9 mouse cellular contexts compared by ENCODE assay signal in the genomic region with DNA sequence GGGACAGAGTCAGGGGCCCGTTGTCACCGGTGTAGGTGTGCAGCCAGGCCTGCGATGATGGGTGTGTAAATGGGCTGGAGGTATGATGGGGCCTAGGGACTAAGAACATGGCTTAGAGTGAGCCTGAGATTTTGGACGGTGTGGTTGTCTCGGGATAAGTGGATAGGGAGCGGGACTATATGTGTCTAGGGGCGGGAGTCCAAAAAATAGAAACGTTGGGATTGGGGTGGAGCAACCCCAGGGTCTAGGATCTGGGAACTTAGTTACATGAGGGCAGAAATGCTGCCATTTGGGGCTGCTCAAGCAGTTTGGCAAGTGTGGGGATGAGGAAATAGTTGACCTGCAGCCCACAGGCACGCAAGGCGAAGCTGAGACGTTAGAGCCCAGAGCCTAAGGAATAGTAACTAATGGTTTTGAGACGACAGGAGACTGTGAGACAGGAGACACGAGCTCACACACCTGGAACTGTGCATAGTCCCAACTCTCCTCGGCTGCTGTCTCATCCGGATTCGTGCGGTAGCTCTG. TPM values are rescaled to one million over a fixed set of nuclear protein-coding genes. Genes with fewer than 3 reads are reported as not detected.
DNase-seq lines count a peak whose midpoint lies in the region; ATAC-seq and TF ChIP-seq lines count a peak whose summit lies in the region.
"Had no signal": no experiment of that assay in that cellular context is flagged by ENCODE, and none has a peak within 500 bp of the region (broad histone marks: within the 10 kb centered on the region; RNA-seq: fewer than 3 reads in every experiment).

No protein-coding gene starts in this region.

- H3K4me1 ChIP-seq in heart, embryonic 13.5 days, result peaks cover 59% of the 10 kb centered on the region
- peaks cover 23% of the 10 kb centered on the region for H3K4me1 ChIP-seq in limb, embryonic 14.5 days (ENCODE audit: control insufficient read depth, insufficient read depth, low read length)
- H3K4me1 ChIP-seq in stomach, postnatal 0 days (replicated peaks; ENCODE audit: control insufficient read depth, insufficient read depth), result peaks cover 9% of the 10 kb centered on the region; the same call in 1 of the 2 replicates

- peak overlapping the region; percentile 72 for H3K9ac ChIP-seq in heart, embryonic 13.5 days
- H3K9ac ChIP-seq in limb, embryonic 14.5 days (ENCODE audit: low read depth, low read length, severe bottlenecking), result peak overlapping the region; percentile 40
- H3K9ac ChIP-seq in stomach, postnatal 0 days (ENCODE audit: low read length), result no peak overlapping the region

- H3K4me3 ChIP-seq in heart, embryonic 13.5 days, result peak overlapping the region; percentile 38
- H3K4me3 ChIP-seq in limb, embryonic 14.5 days (replicated peaks; ENCODE audit: low read length), result peak overlapping the region; percentile 21
- peak overlapping the region; percentile 24; the same call in 1 of the 2 replicates for H3K4me3 ChIP-seq in stomach, postnatal 0 days (ENCODE audit: low read depth, low read length)

- 28% methylated on average over 17 of the region's 17 CpGs for WGBS in heart, embryonic 13.5 days
- 25% methylated on average over 17 of the region's 17 CpGs for WGBS in limb, embryonic 14.5 days
- 42% methylated on average over 17 of the region's 17 CpGs for WGBS in stomach, postnatal 0 days

- ATAC-seq in heart, embryonic 13.5 days (ENCODE audit: extremely low read depth, insufficient number of reproducible peaks, low FRiP score, low TSS enrichment), result no peak
- ATAC-seq in limb, embryonic 14.5 days (ENCODE audit: low FRiP score, low read depth), result peak; percentile 12
- ATAC-seq in stomach, postnatal 0 days (ENCODE audit: low FRiP score, low TSS enrichment), result no peak

- peaks cover 38% of the 10 kb centered on the region for H3K27me3 ChIP-seq in heart, embryonic 13.5 days (replicated peaks)
- no peaks in the 10 kb centered on the region for H3K27me3 ChIP-seq in limb, embryonic 14.5 days (ENCODE audit: control insufficient read depth, insufficient read depth, low read length)
- H3K27me3 ChIP-seq in stomach, postnatal 0 days (ENCODE audit: control insufficient read depth, insufficient read depth, low read length), result 0 out of 2 replicates have a peak, but pooled peaks cover 2% of the 10 kb centered on the region

- TF ChIP-seq CTCF in stomach, postnatal 0 days (IDR thresholded peaks at IDR 0.05; ENCODE audit: low read depth), result no peak

- H3K36me3 ChIP-seq in heart, embryonic 13.5 days, result peaks cover 33% of the 10 kb centered on the region
- H3K36me3 ChIP-seq in limb, embryonic 14.5 days (ENCODE audit: control insufficient read depth, insufficient read depth, low read length), result peaks cover 33% of the 10 kb centered on the region
- no peaks in the 10 kb centered on the region; the same call in 1 of the 2 replicates for H3K36me3 ChIP-seq in stomach, postnatal 0 days (ENCODE audit: control insufficient read depth, insufficient read depth, low read length)

- TF ChIP-seq EP300 in stomach, postnatal 0 days (optimal IDR thresholded peaks at IDR 0.05), result no peak

- TF ChIP-seq POLR2A in limb, embryonic 14.5 days (IDR thresholded peaks at IDR 0.05; ENCODE audit: borderline replicate concordance, extremely low read depth, insufficient read depth, insufficient read length), result no peak

- H3K4me2 ChIP-seq in heart, embryonic 13.5 days, result peak overlapping the region; percentile 59
- peak overlapping the region; percentile 42 for H3K4me2 ChIP-seq in limb, embryonic 14.5 days (replicated peaks; ENCODE audit: low read depth, low read length, severe bottlenecking)
- peak overlapping the region; percentile 51 for H3K4me2 ChIP-seq in stomach, postnatal 0 days (replicated peaks; ENCODE audit: low read depth)

- H3K27ac ChIP-seq in heart, embryonic 13.5 days (replicated peaks), result peak overlapping the region; percentile 74
- no peak overlapping the region; the same call in 1 of the 2 replicates for H3K27ac ChIP-seq in limb, embryonic 14.5 days (replicated peaks; ENCODE audit: low read depth, low read length)
- no peak overlapping the region for H3K27ac ChIP-seq in stomach, postnatal 0 days (replicated peaks)

- H3K9me3 ChIP-seq in heart, embryonic 13.5 days, result no peaks in the 10 kb centered on the region
- H3K9me3 ChIP-seq in limb, embryonic 14.5 days (ENCODE audit: control insufficient read depth, low read length), result no peaks in the 10 kb centered on the region
- no peaks in the 10 kb centered on the region for H3K9me3 ChIP-seq in stomach, postnatal 0 days (ENCODE audit: control insufficient read depth, low read length)

- intact Hi-C loops in left cerebral cortex, postnatal 4 days (cut with DNase I), result no loop called here

- peak; percentile 35 for DNase-seq in urinary bladder, postnatal 14 days (ENCODE audit: low spot score)
- DNase-seq in urinary bladder, adult 18-20 months (ENCODE audit: low spot score in 2 of 2), result no peak
- no peak for DNase-seq in limb, embryonic 14.5 days (ENCODE audit: low spot score)
- no peak for DNase-seq in stomach, postnatal 0 days (ENCODE audit: low spot score)
- no peak for DNase-seq in layer of hippocampus, adult 18-20 months (ENCODE audit: low spot score in 2 of 2)
- no peak for DNase-seq in left cerebral cortex, postnatal 4 days
- DNase-seq in kidney, adult 18-20 months, result no peak

RNA-seq across cellular contexts. Expression of a gene that starts 3.2 kb away (rescaled TPM):
- polyA plus RNA-seq in heart, embryonic 13.5 days (2015; fragmentation: Nextera tagmentation; extraction: Ambion mirVana), result 1.7 and 2.4 TPM in 2 replicates
- polyA plus RNA-seq in limb, embryonic 14.5 days (2012; rRNA removed), result 4.9 and 6.0 TPM in 2 replicates
- 2.6 and 3.7 TPM in 2 replicates for polyA plus RNA-seq in limb, embryonic 14.5 days (2014; fragmentation: Nextera tagmentation; extraction: Ambion mirVana)
- polyA plus RNA-seq in stomach, postnatal 0 days (2015; fragmentation: Nextera tagmentation; extraction: Ambion mirVana), result 1.5 and 1.8 TPM in 2 replicates
- 1 to 10 TPM; 4.5 to 4.8 TPM for total RNA-seq in layer of hippocampus, adult 18-20 months (2021)
- total RNA-seq in left cerebral cortex, postnatal 4 days (2021), result 1 to 10 TPM; 2.5 to 2.6 TPM

RNA-seq across cellular contexts. Expression of a gene that starts 5.2 kb away (rescaled TPM):
- 0.27 and 0.41 TPM in 2 replicates for polyA plus RNA-seq in heart, embryonic 13.5 days (2015; fragmentation: Nextera tagmentation; extraction: Ambion mirVana)
- 0.18 and 0.29 TPM in 2 replicates for polyA plus RNA-seq in limb, embryonic 14.5 days (2012; rRNA removed)
- polyA plus RNA-seq in limb, embryonic 14.5 days (2014; fragmentation: Nextera tagmentation; extraction: Ambion mirVana), result 0.21 TPM in 1 of 2 replicates, not detected in the other
- 0.07 and 0.18 TPM in 2 replicates for polyA plus RNA-seq in stomach, postnatal 0 days (2015; fragmentation: Nextera tagmentation; extraction: Ambion mirVana)
- total RNA-seq in layer of hippocampus, adult 18-20 months (2021), result 1 to 10 TPM; 1.3 to 2.6 TPM
- total RNA-seq in left cerebral cortex, postnatal 4 days (2021), result 1 to 10 TPM; 1.2 to 1.8 TPM
- polyA plus RNA-seq: erythroblast, embryonic 14.5 days had no signal

RNA-seq across cellular contexts. Expression of a gene that starts 20.2 kb away (rescaled TPM):
- 127 and 139 TPM in 2 replicates for polyA plus RNA-seq in heart, embryonic 13.5 days (2015; fragmentation: Nextera tagmentation; extraction: Ambion mirVana)
- polyA plus RNA-seq in limb, embryonic 14.5 days (2012; rRNA removed), result 450 and 560 TPM in 2 replicates
- polyA plus RNA-seq in limb, embryonic 14.5 days (2014; fragmentation: Nextera tagmentation; extraction: Ambion mirVana), result 143 and 168 TPM in 2 replicates
- polyA plus RNA-seq in stomach, postnatal 0 days (2015; fragmentation: Nextera tagmentation; extraction: Ambion mirVana), result 26.8 and 29.5 TPM in 2 replicates
- 1 to 10 TPM; 3.2 to 4.2 TPM for total RNA-seq in layer of hippocampus, adult 18-20 months (2021)
- 10 to 100 TPM; 15.1 to 17.6 TPM for total RNA-seq in left cerebral cortex, postnatal 4 days (2021)

RNA-seq across cellular contexts. Expression of a gene that starts 23.8 kb away (rescaled TPM):
- polyA plus RNA-seq in heart, embryonic 13.5 days (2015; fragmentation: Nextera tagmentation; extraction: Ambion mirVana), result 1.5 and 1.7 TPM in 2 replicates
- polyA plus RNA-seq in limb, embryonic 14.5 days (2012; rRNA removed), result 3.0 and 4.8 TPM in 2 replicates
- polyA plus RNA-seq in limb, embryonic 14.5 days (2014; fragmentation: Nextera tagmentation; extraction: Ambion mirVana), result 9.0 and 14.8 TPM in 2 replicates
- 48.4 TPM in 2 replicates for polyA plus RNA-seq in stomach, postnatal 0 days (2015; fragmentation: Nextera tagmentation; extraction: Ambion mirVana)
- 1 to 10 TPM; 1.9 to 3.1 TPM for total RNA-seq in layer of hippocampus, adult 18-20 months (2021)
- total RNA-seq in left cerebral cortex, postnatal 4 days (2021), result 10 to 100 TPM; 14.5 to 18.3 TPM

RNA-seq across cellular contexts. Expression of a gene that starts 31.0 kb away (rescaled TPM):
- polyA plus RNA-seq in heart, embryonic 13.5 days (2015; fragmentation: Nextera tagmentation; extraction: Ambion mirVana), result 0.51 and 0.74 TPM in 2 replicates
- polyA plus RNA-seq in limb, embryonic 14.5 days (2012; rRNA removed), result 1.4 and 1.5 TPM in 2 replicates
- 0.79 and 1.2 TPM in 2 replicates for polyA plus RNA-seq in limb, embryonic 14.5 days (2014; fragmentation: Nextera tagmentation; extraction: Ambion mirVana)
- polyA plus RNA-seq in stomach, postnatal 0 days (2015; fragmentation: Nextera tagmentation; extraction: Ambion mirVana), result 0.07 and 0.13 TPM in 2 replicates
- 1 to 10 TPM; 2.2 to 3.4 TPM for total RNA-seq in layer of hippocampus, adult 18-20 months (2021)
- total RNA-seq in left cerebral cortex, postnatal 4 days (2021), result 1 to 10 TPM; 1.1 to 1.9 TPM
